Mouse (Mus musculus) midbrain, embryonic 16.5 days (tissue): Measurements from ENCODE around the gene Pdhx. TPM values are rescaled to one million over a fixed set of nuclear protein-coding genes. Genes with fewer than 3 reads are reported as not detected.

ENCODE experiments used
- ATAC-seq: fragments of 200-750 bp; cut with Nextera tagmentation; 2 replicates; pipeline ENCODE4 v1.8.0; 2017; ENCODE audit warnings: moderate TSS enrichment
- H3K27ac ChIP-seq: fragments of 300-500 bp; sonication (generic); 2 replicates; pipeline ENCODE4 v1.5.1; 2014; ENCODE audit warnings: mild to moderate bottlenecking, low read length, mixed read lengths
- H3K27me3 ChIP-seq: fragments of 300-500 bp; sonication (generic); 2 replicates; pipeline ENCODE4 v1.6.1; 2014; ENCODE audit warnings: low read depth, low read length, mixed read lengths; ENCODE audit not compliant: control insufficient read depth, insufficient read depth
- H3K36me3 ChIP-seq: fragments of 300-500 bp; sonication (generic); 2 replicates; pipeline ENCODE4 v1.6.1; 2014; ENCODE audit warnings: mild to moderate bottlenecking, low read length, moderate library complexity, mixed read lengths; ENCODE audit not compliant: control insufficient read depth, insufficient read depth
- H3K4me1 ChIP-seq: fragments of 300-500 bp; sonication (generic); 2 replicates; pipeline ENCODE4 v1.6.1; 2014; ENCODE audit warnings: mild to moderate bottlenecking, low read length, mixed read lengths; ENCODE audit not compliant: control insufficient read depth, insufficient read depth
- H3K4me2 ChIP-seq: fragments of 300-500 bp; sonication (generic); 2 replicates; pipeline ENCODE4 v1.6.1; 2014; ENCODE audit warnings: mild to moderate bottlenecking, low read length, mixed read lengths
- H3K4me3 ChIP-seq: fragments of 300-500 bp; sonication (generic); 2 replicates; pipeline ENCODE4 v1.5.1; 2014; ENCODE audit warnings: low read depth, mild to moderate bottlenecking, low read length, moderate library complexity, mixed read lengths
- H3K9ac ChIP-seq: fragments of 300-500 bp; sonication (generic); 2 replicates; pipeline ENCODE4 v1.6.1; 2014; ENCODE audit warnings: low read depth, low read length, mixed read lengths
- H3K9me3 ChIP-seq: fragments of 300-500 bp; sonication (generic); replicated peaks from 2 replicates; pipeline ENCODE4 v1.6.1; 2014; ENCODE audit warnings: mild to moderate bottlenecking, low read length, mixed read lengths; ENCODE audit not compliant: control insufficient read depth, poor library complexity, severe bottlenecking
- WGBS: fragments of 180-500 bp; shearing (Covaris S2); extraction: QIAGEN DNeasy Blood & Tissue Kit; methylation state at CpG from one replicate; pipeline ENCODE4 v1.1.7; 2014; 5-methylcytosine and 5-hydroxymethylcytosine counted together
- polyA plus RNA-seq: library from polyadenylated mRNA; unstranded; fragments of >200 nt; fragmentation: Nextera tagmentation; extraction: Ambion mirVana; gene quantifications from 2 replicates; pipeline ENCODE4 v1.2.1, GENCODE M21; 2015

The Pdhx gene
- polyA plus RNA-seq, 1 experiment from 2014 or later = 74.8 TPM

DNA sequence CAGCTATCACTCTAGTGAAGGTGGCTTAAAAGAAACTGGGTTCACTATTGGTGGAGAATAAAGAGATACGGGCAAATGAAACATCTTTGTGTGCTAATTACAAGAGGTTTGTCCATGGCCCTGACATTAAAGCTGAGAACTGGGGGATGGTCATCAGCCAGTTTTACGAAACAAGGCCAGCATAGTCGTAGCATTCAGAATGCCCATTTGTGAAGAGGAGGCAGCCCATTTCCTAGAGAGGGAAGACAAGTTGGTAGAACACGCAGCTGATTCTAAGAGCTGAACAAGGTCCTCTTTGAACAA lies 85.7 kb downstream of the Pdhx start:
- no peak for ATAC-seq
- WGBS = 94% methylated on average over 4 of the region's 4 CpGs
- H3K9ac ChIP-seq = no peak overlapping the region

DNA sequence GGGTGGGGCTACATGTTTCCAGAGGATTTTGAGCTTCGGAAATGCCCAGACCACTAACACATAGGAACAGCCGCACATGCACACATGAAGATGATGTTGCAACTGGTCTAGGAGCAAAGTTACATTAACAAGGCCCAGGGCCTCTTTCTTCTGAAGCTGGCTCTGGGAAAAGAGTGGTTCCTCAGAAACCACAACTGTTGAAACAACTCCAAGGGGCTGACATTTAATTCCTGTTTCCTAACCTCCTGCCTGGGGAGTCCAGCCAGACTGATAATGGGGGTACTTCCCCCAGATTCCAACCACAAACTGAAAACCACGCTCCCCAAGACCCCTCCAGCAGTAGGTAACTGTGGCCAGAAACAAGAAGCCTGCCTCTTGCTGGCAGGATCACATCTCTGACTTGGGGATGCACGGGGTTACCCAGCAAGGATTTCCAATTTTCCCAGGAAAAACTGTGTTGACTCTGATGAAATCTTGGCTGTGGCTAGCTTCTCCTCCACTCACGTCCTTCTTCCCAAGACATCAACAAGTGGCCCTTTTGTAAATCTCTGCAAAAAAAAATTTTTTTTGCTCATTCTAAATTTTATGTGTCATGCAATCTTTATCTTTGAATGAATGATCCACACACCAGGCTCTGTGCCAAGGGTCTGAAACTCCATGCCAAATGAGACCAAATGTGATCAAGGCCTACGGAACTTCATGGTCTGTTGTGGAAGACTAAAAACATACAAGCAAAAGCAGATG lies 86.2 kb downstream of the Pdhx start:
- Histone ChIP-seq H3K4me1 (no peaks in the 10 kb centered on the region), H3K9me3 (no peaks in the 10 kb centered on the region), H3K4me3 (no peak overlapping the region), H3K36me3 (no peaks in the 10 kb centered on the region), H3K4me2 (no peak overlapping the region), H3K27me3 (no peaks in the 10 kb centered on the region), H3K9ac (no peak overlapping the region), H3K27ac (no peak overlapping the region)
- ATAC-seq = no peak
- WGBS = 90% methylated on average over 6 of the region's 6 CpGs

More for the DNA sequence above, 85.7 kb downstream of the Pdhx start:
- H3K27me3 ChIP-seq = no peaks in the 10 kb centered on the region
- H3K4me3 ChIP-seq = no peak overlapping the region
- no peaks in the 10 kb centered on the region for H3K36me3 ChIP-seq
- H3K9me3 ChIP-seq = no peaks in the 10 kb centered on the region
- no peak overlapping the region for H3K4me2 ChIP-seq
- H3K4me1 ChIP-seq = no peaks in the 10 kb centered on the region
- H3K27ac ChIP-seq = no peak overlapping the region

DNA sequence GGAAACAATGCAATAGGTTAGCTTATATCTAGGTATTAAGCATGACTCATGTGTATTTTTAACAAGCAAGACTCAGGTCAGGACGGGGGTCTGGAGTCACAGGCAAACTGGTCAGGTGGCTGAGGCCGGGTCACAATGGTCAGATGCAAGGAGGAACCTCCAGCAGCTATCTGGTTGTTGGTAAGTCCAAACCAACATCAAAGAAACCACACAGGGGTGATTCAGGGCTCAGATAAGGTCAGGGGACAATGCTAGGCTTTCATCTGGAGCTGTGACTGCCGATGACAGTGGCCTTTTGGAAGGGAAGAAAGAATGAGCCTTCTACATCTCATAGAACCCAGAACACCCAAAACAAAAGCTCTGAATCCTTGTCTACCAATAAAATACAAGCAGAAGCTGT lies 86.9 kb downstream of the Pdhx start:
- no peak overlapping the region for H3K27ac ChIP-seq
- no peaks in the 10 kb centered on the region for H3K27me3 ChIP-seq
- no peaks in the 10 kb centered on the region for H3K9me3 ChIP-seq
- H3K4me2 ChIP-seq = no peak overlapping the region
- 83% methylated on average over 3 of the region's 3 CpGs for WGBS
- no peak for ATAC-seq
- no peaks in the 10 kb centered on the region for H3K36me3 ChIP-seq
- no peaks in the 10 kb centered on the region for H3K4me1 ChIP-seq
- no peak overlapping the region for H3K9ac ChIP-seq
- H3K4me3 ChIP-seq = no peak overlapping the region

DNA sequence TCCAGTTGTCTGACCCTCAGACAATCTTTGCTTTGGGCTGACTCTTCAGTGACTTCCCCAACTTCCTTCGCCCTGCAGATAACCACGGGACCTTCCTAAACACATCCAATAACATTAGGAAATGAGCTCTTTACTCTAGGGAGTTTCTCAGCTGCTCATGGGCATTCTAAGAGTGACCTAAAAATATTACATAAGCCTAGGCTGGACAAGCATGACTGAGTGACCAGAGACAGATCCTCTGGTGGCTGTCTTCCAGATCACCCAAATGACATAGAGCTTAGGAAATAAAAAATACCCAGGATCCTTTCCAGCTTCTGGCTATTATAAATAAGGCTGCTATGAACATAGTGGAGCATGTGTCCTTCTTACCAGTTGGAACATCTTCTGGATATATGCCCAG lies 90.5 kb downstream of the Pdhx start:
- H3K9me3 ChIP-seq = no peaks in the 10 kb centered on the region
- no peaks in the 10 kb centered on the region for H3K27me3 ChIP-seq
- 94% methylated on average over 2 of the region's 2 CpGs for WGBS
- no peak for ATAC-seq
- H3K27ac ChIP-seq = no peak overlapping the region
- no peak overlapping the region for H3K4me3 ChIP-seq
- H3K4me1 ChIP-seq = no peaks in the 10 kb centered on the region
- H3K36me3 ChIP-seq = no peaks in the 10 kb centered on the region
- H3K9ac ChIP-seq = no peak overlapping the region
- no peak overlapping the region for H3K4me2 ChIP-seq

DNA sequence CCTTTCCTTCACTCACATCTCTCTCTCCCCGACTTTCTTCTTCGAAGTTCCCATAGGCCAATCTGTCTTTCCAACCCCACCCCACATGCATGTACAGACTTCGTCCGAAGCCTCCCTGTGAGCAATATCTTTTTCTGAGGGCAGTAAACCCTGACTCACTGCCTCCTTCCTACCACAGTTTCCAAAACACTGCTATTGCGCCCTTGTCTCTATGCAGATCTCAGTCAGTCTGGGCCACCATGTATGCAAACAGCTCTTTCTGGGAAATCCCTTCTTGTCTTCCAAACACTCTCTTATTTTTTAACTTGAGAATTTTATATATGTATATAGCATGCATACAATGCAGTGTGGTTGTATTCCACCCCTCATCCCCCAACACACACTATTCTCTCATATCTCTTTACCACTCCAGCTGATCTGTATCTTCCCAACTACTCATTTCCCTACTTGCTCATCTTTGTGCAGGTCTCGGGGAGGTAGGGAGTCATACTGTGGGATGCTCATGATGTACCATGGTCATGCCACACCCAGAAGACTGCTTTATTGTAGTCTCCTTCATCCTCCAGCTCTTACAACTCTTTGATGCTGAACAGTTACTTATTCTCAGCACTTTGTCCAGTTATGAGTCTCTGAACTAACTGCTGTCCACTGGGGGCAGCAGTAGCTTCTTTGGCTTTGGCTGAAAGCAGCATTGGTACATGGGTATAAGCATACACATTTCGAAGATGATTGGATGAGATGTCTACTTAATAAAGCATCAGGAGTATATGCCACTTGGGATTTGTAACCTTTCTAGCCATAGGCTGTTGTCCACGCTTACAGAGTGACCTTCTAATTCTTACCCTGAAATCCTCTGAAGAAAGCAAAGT lies 91.6 kb downstream of the Pdhx start:
- Histone ChIP-seq H3K9me3 (no peaks in the 10 kb centered on the region; the same call in 1 of the 2 replicates), H3K36me3 (no peaks in the 10 kb centered on the region), H3K27me3 (no peaks in the 10 kb centered on the region), H3K27ac (no peak overlapping the region), H3K9ac (no peak overlapping the region), H3K4me1 (no peaks in the 10 kb centered on the region), H3K4me3 (no peak overlapping the region), H3K4me2 (no peak overlapping the region)
- 94% methylated on average over 8 of the region's 8 CpGs for WGBS
- no peak for ATAC-seq

DNA sequence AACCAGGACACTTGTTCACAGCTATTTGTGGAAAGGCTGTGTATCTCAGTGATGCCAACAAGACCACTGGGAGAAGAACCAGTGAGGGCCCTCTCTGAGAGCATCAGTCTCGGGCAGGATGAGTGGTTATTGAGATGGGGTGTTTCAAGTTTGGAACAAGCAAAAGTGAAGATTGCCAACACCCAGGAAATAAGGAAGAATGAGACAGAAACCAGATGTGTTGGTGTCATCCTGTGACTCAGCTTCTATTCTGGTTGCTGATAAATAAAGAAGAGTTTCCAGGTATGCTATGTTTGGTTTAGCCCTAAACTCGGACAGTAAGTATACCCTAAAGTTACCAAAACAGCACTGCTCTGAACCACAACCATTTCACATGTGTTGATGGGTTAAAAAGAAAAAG lies 92.4 kb downstream of the Pdhx start:
- H3K27me3 ChIP-seq = no peaks in the 10 kb centered on the region
- no peaks in the 10 kb centered on the region; the same call in 1 of the 2 replicates for H3K9me3 ChIP-seq
- H3K9ac ChIP-seq = no peak overlapping the region
- no peaks in the 10 kb centered on the region for H3K4me1 ChIP-seq
- H3K4me2 ChIP-seq = no peak overlapping the region
- no peak for ATAC-seq
- no peaks in the 10 kb centered on the region for H3K36me3 ChIP-seq
- no peak overlapping the region for H3K27ac ChIP-seq
- H3K4me3 ChIP-seq = no peak overlapping the region
- WGBS = 77% methylated on average over 2 of the region's 2 CpGs

DNA sequence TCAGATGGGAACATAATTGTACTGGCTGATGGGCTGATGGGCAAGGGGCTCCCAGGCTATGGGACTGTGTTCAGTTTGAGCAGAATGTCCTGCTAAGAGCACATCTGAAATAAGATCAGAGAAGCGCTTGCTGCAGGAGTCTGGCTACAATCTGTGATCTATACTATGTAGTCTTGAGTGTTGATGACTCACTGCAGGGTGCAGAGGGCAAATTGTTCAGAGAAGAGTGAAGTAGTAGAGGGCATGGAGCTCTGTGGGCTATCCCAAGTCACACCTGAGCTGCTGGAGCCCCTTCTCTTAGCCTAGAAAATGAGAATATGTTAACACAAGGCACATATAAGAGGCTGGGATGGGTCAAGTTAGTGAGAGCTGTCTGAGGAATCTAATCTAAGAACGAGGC lies 93.8 kb downstream of the Pdhx start:
- Histone ChIP-seq H3K4me2 (no peak overlapping the region), H3K9ac (no peak overlapping the region), H3K4me1 (no peaks in the 10 kb centered on the region), H3K27me3 (no peaks in the 10 kb centered on the region), H3K4me3 (no peak overlapping the region), H3K9me3 (no peaks in the 10 kb centered on the region; the same call in 1 of the 2 replicates), H3K36me3 (no peaks in the 10 kb centered on the region), H3K27ac (no peak overlapping the region)
- WGBS = 84% methylated on average over 2 of the region's 2 CpGs
- ATAC-seq = no peak

DNA sequence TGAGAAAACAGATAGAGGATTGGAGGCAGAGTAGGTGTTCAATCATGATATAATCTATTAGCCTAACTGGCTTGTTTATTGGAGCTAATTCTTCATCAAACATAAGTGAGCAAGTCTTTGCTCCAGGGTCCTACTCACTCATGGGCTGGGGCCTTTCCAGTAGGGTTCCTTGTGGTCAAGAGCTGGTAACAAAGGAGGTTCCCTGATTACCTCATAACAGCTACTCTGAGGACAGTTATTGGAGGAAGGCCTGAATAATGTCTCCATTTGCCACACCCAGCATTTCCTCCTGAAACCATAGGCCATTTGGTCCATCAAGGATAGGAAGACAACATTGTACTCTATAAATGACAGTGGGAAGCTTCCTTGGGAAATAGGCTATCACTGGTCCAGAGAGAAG lies 94.2 kb downstream of the Pdhx start:
- no peak for ATAC-seq
- H3K4me1 ChIP-seq = no peaks in the 10 kb centered on the region
- no peak overlapping the region for H3K9ac ChIP-seq
- no peaks in the 10 kb centered on the region; the same call in 1 of the 2 replicates for H3K9me3 ChIP-seq
- no peak overlapping the region for H3K4me2 ChIP-seq
- H3K4me3 ChIP-seq = no peak overlapping the region
- H3K27me3 ChIP-seq = no peaks in the 10 kb centered on the region
- no peak overlapping the region for H3K27ac ChIP-seq
- H3K36me3 ChIP-seq = no peaks in the 10 kb centered on the region

DNA sequence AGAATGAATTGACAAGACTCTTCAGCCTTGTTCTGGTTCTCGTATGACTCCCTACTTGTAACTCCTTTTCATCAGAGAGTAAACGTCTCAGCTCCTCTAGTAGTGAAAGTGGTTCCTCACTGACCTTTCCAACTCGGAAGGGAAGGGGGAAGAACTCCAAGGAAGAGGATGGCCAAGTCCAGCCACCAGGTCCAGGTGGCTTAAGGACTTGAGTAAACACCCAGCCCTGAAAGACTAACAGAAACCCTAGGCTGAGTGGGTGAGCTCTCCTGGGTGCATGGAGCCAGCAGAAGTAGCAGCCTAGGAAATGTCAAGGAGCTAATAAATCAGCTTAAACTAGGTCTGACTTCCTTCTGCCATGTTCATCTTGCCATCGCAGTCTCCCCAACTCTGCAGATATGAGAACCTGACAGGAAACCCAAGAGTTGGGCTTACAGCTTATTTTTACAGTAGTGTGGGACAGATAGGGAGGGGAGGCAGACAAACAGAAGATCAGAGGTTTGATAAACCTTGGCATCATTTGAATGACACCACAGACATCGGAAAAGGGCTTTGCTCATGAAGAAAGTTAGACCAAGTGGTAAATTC lies 97.9 kb downstream of the Pdhx start:
- 88% methylated on average over 5 of the region's 5 CpGs for WGBS

More for the DNA sequence above, 97.9 kb downstream of the Pdhx start:
- Histone ChIP-seq H3K27ac (no peak overlapping the region), H3K4me2 (no peak overlapping the region), H3K4me1 (no peaks in the 10 kb centered on the region), H3K27me3 (no peaks in the 10 kb centered on the region), H3K36me3 (no peaks in the 10 kb centered on the region), H3K9me3 (no peaks in the 10 kb centered on the region; the same call in 1 of the 2 replicates), H3K4me3 (no peak overlapping the region), H3K9ac (no peak overlapping the region)
- no peak for ATAC-seq
